Mouse (Mus musculus) hindbrain, embryonic 12.5 days (tissue): ENCODE data around the gene Cd200r1. TPM values are rescaled to one million over a fixed set of nuclear protein-coding genes. Genes with fewer than 3 reads are reported as not detected.
"Not testable (repeated sequence)": the region's sequence is repeated elsewhere in the genome, so short reads cannot be mapped to it uniquely, and the experiment has no call there.

Source experiments
- ATAC-seq: fragments of 200-750 bp; cut with Nextera tagmentation; 2 replicates; pipeline ENCODE4 v1.8.0; 2017; ENCODE audit warnings: moderate TSS enrichment; ENCODE audit not compliant: low FRiP score
- H3K27ac ChIP-seq: fragments of 300-500 bp; sonication (generic); 2 replicates; pipeline ENCODE4 v1.5.1; 2016; ENCODE audit warnings: mild to moderate bottlenecking
- H3K27me3 ChIP-seq: fragments of 300-500 bp; sonication (generic); 2 replicates; pipeline ENCODE4 v1.6.1; 2016; ENCODE audit warnings: mild to moderate bottlenecking
- H3K36me3 ChIP-seq: fragments of 300-500 bp; sonication (generic); 2 replicates; pipeline ENCODE4 v1.6.1; 2016; ENCODE audit warnings: mild to moderate bottlenecking
- H3K4me1 ChIP-seq: fragments of 300-500 bp; sonication (generic); 2 replicates; pipeline ENCODE4 v1.6.1; 2016
- H3K4me2 ChIP-seq: fragments of 300-500 bp; sonication (generic); replicated peaks from 2 replicates; pipeline ENCODE4 v1.6.1; 2016; ENCODE audit warnings: mild to moderate bottlenecking
- H3K4me3 ChIP-seq: fragments of 300-500 bp; sonication (generic); 2 replicates; pipeline ENCODE4 v1.5.1; 2016; ENCODE audit warnings: mild to moderate bottlenecking
- H3K9ac ChIP-seq: fragments of 300-500 bp; sonication (generic); 2 replicates; pipeline ENCODE4 v1.6.1; 2016; ENCODE audit warnings: mild to moderate bottlenecking, moderate library complexity
- H3K9me3 ChIP-seq: fragments of 300-500 bp; sonication (generic); replicated peaks from 2 replicates; pipeline ENCODE4 v1.6.1; 2016; ENCODE audit warnings: mild to moderate bottlenecking
- WGBS: fragments of 180-500 bp; shearing (Covaris S2); methylation state at CpG from one replicate; pipeline ENCODE4 v1.1.7; 2016; 5-methylcytosine and 5-hydroxymethylcytosine counted together
- polyA plus RNA-seq: library from polyadenylated mRNA; unstranded; fragments of >200 nt; fragmentation: Nextera tagmentation; extraction: Ambion mirVana; gene quantifications from 2 replicates; pipeline ENCODE4 v1.2.1, GENCODE M21; 2016

Gene Cd200r1
- polyA plus RNA-seq, 1 experiment from 2014 or later = 0.52 TPM

- H3K27me3 ChIP-seq = no peaks in the 10 kb centered on the region
- no peak overlapping the region for H3K4me2 ChIP-seq
- no peaks in the 10 kb centered on the region for H3K4me1 ChIP-seq
- WGBS = 76% methylated on average over 3 of the region's 3 CpGs
- no peak for ATAC-seq
- H3K9ac ChIP-seq = no peak overlapping the region
- no peaks in the 10 kb centered on the region for H3K36me3 ChIP-seq
- no peak overlapping the region for H3K27ac ChIP-seq
- H3K4me3 ChIP-seq = no peak overlapping the region
- H3K9me3 ChIP-seq = no peaks in the 10 kb centered on the region
Observed at GRCm38 (mm10) chr16:44832286-44832685, 66.8 kb downstream of the Cd200r1 start.

GRCm38 (mm10) chr16:44833189-44833588 is 67.7 kb downstream of the Cd200r1 start:
- H3K9ac ChIP-seq, H3K4me2 ChIP-seq, H3K27me3 ChIP-seq, H3K27ac ChIP-seq, H3K36me3 ChIP-seq, H3K4me3 ChIP-seq, H3K9me3 ChIP-seq, ATAC-seq, H3K4me1 ChIP-seq: not testable (repeated sequence)
- 49% methylated on average over 2 of the region's 2 CpGs for WGBS

Other genes with a start within 250 kb of the Cd200r1 start
- gene Boc, start 206.8 kb upstream of the Cd200r1 start, polyA plus RNA-seq = 35.5 and 37.5 TPM in 2 replicates
- 9.4 and 9.9 TPM in 2 replicates for gene Nepro, start 41.4 kb upstream of the Cd200r1 start, polyA plus RNA-seq
- gene Gtpbp8, start 19.4 kb upstream of the Cd200r1 start, polyA plus RNA-seq = 34.3 and 37.9 TPM in 2 replicates
- gene Cd200r4, start 46.0 kb downstream of the Cd200r1 start, polyA plus RNA-seq = not detected in 2 replicates
- gene Cd200r2, start 101.4 kb downstream of the Cd200r1 start, polyA plus RNA-seq = not detected in 2 replicates
- gene Cd200r3, start 177.9 kb downstream of the Cd200r1 start, polyA plus RNA-seq = not detected in 2 replicates